Mouse (Mus musculus) forelimb bud, embryonic 11.5 days (tissue): ENCODE data around the gene Trim7.
"Not testable (repeated sequence)": the region's sequence is repeated elsewhere in the genome, so short reads cannot be mapped to it uniquely, and the experiment has no call there.

Experiments
- DNase-seq: peaks from one replicate; pipeline ENCODE4 v3.0.0-alpha.2; 2012; ENCODE audit warnings: low read depth, low spot score

The Trim7 gene

DNA sequence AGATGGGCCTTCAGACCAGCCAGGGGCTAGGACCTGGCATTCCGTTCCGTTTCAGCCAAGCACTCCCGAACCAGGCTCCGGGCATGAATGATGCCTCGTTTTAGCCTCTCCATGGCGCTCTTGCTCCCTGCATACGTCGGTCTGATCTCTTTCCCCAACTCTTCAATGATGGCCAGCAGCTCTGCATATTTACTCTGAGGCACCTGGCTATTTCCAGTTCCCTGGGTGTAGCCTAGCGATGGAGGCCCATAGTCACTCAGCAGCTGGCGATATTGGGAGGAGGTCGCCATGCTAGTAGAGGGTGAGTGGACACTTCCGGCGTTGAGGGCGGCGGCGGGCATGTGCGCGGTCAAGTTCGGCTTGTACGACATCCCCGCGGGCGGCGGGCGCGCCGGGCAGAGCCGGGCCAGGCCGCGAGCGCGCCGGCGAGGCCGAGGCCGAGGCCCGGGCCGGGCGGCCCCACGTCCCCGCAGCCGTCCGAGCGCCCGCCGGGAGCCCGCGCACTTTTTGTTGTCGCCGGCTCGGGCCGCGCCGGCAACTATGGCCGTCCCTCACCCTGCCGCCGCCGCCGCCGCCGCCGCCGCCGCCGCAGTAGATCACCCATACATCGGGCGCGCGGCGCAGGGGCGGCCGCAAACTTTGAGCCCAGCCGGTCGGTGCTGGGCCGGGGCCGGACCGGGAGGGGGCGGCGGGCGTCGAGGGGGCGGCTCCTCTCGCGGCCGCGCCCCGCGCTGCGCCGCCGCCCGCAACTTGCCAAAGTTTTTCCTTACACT, at the start of gene Trim7, which contains the start of gene Gm12184:
Trim7 (plus strand) TSS at position 162 of the 773 bp plus-strand sequence.
Gm12184 (minus strand) TSS at position 677 of the 773 bp plus-strand sequence.
- DNase-seq: not testable (repeated sequence)

DNA sequence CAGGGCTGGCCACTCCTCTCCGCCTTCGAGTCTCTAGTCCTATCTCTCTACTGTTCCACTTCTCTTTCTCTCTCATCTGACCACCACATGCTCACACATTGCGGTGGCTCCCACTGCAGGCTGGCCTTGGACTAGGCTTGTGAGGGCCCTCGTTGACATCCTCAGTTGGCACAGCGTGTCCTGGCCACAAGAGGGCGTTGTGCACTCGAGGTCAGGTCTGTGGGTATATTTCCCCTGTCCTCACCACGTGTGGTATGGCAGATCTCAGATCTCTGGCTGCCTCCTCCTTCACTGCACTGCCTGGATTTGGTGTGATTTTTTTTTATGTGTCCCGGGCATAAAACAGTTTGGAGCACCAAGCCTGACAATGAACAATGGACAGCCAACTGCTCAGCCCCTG, 49.3 kb upstream of the Trim7 start:
- DNase-seq: no peak

DNA sequence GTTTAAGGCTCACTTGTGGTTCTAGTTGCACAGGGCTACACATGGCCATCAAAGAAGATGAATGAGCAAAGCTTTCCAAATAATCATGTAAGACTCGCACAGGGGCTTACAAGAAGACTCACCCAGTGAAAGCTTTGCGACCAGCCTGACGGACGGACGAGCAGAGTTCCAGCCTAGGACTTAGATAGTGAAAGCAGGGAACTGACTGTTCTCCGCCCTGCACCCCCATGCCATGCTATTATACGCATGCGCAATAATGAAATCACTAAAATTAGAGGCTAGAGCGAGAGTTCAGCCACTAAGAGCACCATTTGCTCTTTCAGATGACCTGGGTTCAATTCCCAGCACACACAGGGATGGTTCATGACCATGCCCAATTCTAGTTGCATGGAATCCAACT, 48.6 kb upstream of the Trim7 start:
- DNase-seq: no peak

DNA sequence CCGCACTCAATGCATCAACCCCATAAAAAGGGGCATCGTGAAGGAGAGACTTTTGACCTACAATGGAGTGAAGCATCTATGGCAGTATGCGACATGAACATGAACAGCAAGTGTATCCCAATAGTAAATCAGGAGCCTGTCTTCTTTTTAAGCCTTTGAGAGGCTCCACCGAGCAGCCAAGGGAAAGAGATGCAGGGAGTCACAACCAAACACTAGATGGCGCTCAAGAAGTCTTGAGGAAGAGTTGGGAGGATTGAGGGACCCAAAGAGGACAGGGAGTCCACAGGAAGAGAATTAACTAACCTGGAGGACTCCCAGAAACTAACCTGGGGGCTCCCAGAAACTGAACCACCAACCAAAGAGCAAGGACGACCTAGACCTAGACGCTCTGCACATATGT, 46.5 kb upstream of the Trim7 start:
- DNase-seq: peak; percentile 30

DNA sequence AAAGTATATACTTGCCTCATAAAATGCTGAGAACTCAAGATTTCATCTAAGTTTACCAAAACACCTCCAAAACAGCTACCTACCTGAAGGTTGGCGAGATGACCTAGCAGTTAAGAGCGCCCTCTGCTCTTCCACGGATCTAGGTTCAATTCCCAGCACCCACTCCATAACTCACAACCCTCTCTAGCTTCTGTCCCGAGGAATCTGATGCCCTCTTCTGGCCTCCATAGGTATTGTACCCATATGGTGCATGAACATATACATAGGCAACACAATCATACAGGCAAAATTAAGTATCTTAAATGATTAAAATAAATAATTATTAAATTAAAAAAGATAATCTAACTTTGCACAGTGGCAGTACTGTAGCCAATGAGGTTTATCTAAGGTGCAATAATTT, 43.7 kb upstream of the Trim7 start:
- no peak for DNase-seq

DNA sequence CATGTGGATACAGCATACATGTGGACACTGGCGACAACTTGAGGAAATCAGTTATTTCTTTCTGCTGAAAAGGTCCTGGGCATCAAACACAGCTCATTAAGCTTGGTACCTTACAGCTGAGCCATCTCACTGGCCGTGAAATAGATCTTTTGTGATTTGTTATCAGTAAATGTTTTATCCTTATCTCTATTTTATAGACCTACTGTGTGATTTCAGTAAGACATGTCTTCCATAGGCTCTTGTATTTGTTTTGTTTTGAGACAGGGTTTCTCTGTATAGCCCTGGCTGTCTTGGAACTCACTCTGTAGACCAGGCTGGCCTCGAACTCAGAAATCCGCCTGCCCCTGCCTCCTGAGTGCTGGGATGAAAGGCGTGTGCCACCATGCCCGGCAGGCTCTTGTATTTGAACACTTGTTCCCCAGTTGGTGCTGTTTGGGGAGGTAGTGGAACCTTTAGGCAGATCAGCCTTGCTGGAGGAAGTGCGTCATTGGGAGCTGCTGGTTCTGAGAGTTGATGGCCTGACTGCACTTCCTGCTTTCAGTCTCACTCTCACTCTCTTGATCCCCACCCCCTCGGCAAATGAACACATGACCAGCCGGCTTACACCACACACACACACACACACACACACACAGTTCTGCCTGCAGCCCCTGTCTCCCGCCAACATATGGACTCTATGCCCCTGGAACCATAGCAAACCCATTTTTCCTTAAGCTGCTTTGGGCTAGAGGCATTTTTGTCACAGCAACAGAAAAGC, 38.3 kb upstream of the Trim7 start:
- no peak for DNase-seq

DNA sequence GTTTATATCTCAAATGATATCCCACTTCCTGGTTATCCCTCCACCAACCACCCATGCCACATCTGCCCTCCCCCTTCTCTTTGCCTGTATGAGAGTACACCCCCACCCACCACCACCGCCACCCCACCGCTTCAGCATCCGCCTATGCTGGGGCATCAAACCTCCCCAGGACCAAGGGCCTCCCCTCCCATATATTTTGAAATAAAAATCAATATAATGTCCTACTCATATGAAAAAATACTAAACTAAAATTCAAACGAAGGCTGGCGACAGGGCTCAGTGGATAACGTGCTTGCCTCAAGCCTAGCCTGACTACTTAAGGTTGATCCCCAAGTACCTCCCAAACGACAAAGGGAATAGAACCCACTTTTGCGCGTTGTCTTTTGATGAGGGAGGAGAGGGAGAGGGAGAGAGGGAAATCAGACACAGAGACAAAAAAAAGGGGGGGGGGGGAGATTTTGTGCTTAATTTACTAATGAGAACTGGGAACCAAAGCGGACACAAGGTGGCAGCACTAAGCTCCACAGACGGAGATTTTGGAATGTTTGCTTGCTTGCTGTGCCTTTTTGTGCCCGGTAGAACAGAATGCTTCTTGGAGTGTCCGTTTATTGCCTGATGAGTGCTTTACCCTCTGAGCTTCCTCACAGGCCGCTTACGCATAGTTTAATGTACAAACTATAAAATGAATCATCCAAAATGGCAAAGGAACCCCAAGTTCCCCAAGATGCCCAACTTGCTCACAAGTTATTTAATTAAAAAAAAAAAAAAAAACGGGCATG, 37.4 kb upstream of the Trim7 start:
- DNase-seq: peak; percentile 82

DNA sequence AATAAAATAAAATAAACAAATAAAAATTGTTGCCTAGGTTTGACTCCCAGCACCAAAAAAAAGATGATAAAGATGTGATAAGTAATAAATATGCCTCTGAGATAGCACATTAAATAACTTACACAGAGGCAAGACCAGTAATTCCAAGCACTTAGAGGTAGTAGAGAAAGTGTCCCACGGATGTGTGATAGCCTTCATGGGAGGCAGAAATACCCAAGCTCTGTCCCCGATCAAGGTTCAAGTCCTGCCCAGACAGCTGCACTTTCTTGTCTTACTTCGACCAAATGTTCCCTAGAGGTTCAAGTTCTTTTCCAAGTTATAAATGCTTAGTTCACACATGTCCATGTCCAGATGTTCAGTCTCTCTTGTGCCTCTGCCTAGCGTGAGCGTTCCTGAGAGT, 36.7 kb upstream of the Trim7 start:
- DNase-seq: no peak

DNA sequence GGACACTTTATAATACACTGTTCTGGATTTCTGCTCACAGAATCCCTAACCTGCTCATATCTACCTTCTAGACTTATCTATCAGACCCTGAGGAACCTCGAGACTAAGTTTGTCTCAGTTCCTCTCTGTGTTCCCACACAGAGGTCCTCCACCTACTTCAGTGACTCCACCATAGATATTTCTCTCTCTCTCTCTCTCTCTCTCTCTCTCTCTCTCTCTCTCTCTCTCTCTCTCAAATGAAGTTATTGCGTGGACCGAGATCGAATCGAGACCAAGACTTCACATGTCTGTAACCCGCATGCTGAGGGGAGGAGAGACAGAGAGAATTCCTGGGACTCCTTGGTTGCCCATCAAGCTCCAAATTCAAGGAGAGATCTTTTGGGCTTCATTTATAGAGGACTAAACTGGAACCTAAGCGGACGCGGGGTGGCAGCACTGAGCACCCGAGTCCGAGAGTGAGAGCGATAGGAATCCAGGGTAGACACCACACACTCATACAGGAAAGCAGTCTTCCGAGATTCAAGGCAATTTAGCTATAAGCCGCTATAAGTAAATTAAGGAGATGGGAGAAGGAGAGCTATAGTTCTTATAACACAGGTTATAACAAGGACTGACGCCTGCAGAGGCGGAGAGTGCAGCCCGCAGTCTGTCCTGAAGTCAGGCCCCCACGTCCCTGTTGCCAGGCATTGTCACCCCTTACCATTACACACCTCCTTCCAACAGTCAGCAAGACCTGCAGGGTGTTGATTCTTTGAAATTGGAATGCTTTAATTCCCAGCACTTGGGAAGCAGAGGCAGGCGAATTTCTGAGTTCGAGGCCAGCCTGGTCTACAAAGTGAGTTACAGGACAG, 35.7 kb upstream of the Trim7 start:
- DNase-seq: peak; percentile 79

DNA sequence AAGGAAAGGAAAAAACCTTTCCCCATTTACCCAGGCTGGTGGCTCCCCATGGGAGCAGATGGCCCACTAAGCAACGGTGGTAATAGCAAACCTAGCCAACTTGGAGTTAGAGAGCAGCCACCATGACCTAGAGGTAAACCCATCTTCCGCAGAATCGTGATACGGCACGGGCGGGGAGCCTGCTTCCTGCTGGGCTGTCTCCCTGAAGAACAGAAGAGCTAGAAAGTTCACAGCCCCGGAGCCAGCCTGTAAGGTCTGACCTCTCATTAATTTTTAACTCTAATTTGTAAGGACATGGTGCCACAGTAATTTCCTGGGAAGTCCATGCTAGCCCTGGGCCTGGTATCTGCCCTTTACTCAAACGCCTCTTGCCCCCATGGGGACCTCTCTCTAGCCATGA, 35.0 kb upstream of the Trim7 start:
- no peak for DNase-seq

DNA sequence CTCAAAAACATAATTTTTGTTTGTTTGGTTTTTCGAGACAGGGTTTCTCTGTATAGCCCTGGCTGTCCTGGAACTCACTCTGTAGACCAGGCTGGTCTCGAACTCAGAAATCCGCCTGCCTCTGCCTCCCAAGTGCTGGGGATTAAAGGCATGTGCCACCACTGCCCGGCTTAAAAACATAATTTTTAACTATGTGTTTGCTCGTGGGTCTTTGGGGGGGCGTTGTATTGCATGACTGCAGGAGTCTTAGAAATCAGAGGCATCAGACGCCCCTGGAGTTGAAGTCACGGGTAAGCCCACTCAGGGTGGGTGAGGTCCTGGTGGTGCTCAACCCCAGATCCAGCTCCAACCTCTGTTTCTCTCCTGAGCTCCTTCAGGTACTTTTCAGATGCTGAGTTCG, 34.0 kb upstream of the Trim7 start:
- DNase-seq: not testable (repeated sequence)

DNA sequence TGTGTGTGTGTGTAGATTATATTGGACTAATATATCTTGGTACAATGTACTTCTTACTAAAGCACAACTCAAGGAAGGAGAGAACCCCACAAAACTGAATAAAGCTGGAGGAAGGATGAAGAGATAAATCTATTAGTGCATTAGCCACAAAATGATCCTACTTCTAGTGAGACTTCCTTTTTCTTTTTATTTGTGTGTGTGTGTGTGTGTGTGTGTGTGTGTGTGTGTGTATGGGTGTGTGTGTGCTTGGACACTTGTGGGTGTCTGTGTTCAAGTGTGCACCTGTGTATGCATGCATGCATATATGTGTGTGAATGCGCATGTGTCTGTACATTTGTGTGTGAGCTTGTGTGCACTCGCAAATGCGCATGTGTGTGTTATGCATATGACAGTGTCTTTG, 32.8 kb upstream of the Trim7 start:
- no peak for DNase-seq

DNA sequence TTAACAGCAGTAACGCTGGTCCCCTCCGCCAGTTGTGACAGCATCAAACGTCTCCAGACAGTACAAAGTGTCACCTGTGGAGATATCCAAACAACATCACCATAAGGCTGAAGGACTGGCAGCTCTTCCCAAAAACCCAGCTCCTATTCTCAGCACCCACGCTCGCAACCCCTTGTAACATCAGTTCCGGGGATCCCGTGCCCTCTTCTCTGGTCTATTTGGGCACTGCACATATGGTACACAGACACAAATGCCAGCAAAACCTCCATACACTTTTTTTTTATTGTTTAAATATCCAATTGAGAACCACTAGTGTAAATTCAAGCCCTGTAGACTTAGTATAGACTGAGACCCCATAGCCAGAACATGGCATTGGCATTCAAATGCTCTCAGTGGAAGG, 30.7 kb upstream of the Trim7 start:
- DNase-seq: no peak

DNA sequence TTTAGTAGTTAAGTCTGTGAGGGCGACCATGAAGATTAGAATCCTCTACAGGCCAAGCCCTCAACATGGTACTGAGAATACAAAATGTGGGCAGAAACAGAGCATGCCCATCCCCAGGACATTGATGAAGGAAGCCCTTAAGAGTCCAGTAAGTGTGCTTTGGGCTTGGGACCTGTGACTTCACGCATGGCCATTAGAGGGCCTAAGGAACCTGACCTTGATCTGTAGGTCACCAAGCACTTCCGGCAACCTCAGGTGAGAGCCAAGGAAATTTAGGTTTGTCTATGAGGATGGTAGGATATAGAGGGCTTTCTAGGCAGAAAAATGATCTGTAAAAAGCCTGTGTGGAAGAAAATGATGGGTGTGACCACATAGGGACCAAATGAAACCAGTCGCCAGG, 29.6 kb upstream of the Trim7 start:
- DNase-seq: no peak

DNA sequence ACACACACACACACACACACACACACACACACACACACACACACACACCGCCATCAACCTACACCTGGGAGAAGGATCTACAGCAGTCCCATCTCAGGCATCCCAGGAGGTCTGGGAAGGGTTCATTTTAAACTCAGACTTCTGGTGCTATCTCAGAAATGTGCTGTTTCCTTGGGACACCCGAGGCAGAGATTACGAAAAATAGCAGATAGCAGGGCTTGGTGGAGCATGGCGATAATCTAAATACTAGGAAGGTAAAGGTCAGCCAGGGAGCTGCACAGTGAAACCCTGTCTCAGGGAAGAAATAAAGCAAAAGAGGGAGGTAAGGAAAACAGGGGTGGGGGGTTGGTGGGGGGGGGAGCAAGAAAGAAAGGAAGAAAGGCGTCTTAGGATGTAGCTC, 28.7 kb upstream of the Trim7 start:
- DNase-seq: no peak

DNA sequence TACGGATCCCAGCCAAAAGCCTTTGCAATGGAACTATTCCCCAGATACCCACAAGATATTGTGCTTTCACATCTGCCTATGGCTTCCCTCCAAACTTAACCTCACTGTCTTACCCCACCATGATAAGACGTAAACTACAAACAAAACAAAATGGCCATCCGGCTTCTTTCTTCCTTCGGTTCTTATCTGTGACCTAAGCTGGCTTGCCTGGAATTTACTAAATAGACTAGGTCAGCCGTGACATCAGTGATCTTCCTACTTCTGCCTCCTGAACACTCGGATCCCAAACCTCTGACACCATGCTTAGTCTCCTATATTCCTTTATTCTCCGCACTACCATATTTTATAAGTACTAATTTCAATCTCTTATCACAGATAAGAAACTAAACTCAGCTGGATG, 27.6 kb upstream of the Trim7 start:
- no peak for DNase-seq

DNA sequence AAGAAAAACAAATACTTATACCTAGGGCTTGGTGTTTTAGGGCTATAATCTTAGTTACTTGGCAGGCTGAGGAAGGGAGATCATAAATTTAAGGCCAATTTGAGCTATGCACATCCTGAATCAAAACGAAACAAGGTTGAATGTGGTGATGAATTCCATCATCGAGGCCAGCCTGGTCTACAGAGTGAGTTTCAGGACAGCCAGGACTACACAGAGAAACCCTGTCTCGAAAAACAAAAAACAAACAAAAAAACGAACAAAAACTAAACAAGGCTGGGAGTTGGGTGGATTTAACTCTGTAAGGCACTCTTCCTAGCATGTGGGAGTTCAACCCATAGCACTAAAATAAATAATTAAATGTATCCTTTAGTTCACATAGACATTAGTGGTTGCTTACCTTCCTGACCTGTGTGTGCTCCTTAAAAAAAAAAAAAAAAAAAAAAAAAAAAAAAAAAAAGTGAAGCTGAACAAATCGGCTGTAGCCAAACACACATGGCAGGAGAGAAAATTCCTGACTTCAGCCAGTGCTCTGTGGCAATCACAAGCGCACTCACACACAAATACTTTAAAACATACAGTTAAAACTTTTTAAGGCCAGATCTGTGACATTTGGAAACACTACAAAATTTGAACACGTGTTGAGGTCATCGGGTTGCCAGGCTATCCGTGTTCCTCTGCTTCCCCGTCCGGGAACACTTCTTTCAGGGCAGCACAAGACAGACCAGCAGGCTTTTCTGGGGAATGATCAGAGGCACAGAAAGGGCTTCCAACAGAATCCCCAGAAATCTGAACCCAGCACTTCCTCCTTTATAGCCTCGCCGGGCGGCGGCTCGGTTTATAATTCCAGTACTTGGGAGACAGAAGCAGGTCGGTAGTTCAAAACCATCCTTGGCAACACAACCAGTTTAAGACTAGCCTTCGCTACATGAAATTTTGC, 26.7 kb upstream of the Trim7 start:
- DNase-seq: peak; percentile 32

DNA sequence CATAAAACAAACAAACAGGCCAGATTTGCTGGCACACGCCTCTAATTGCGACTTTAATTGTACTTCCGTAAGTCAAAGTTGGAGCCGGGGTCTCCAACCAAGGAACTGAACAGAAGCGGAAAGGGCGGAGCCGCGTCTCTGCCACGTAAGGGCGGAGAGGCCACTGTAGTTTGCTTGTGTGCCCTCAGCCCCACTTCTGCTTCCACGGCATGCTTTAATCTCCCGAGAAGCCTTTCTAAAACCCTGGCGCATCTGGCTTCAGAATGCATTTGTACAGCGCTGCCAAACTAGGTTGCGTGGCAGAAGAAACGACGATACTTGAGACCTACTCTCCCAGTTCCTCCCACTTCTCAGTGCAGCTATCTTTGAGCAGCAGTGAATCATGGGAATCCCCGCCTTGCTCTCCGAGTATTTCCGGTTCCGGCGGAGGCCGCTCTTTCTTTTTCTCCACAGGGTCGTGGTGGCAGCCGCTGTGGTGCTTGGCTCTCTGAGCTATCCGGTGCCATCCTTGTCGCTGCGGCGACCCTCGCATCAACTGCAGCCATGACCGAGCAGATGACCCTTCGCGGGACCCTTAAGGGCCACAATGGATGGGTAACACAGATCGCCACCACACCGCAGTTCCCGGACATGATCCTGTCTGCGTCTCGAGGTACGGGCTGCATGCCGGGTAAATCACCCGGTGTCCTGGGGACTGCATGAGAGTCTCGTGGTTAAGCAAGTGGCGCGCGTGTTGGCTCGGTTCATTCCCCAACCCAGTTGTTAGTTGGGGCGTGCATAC, 25.8 kb upstream of the Trim7 start, which contains the start of gene Rack1:
Rack1 (plus strand) TSS at position 412 of the 781 bp plus-strand sequence.
- peak; percentile 90 for DNase-seq
